Mouse (Mus musculus) spleen, adult 2 months (tissue): ENCODE data around the gene Srgap3.

Experiments
- CTCF ChIP-seq: fragments of 200-500 bp; IDR thresholded peaks from 2 replicates; pipeline ENCODE4 v1.5.1; 2011; ENCODE audit warnings: mild to moderate bottlenecking, inconsistent platforms; ENCODE audit not compliant: insufficient read depth, insufficient read length, insufficient replicate concordance; ENCODE audit errors: extremely low read depth
- POLR2A ChIP-seq: fragments of 200-500 bp; IDR thresholded peaks from 2 replicates; pipeline ENCODE4 v1.6.1; 2011; ENCODE audit warnings: low read depth, low read length, inconsistent platforms

- TF ChIP-seq POLR2A (no peak), CTCF (no peak)
These were observed 67.9 kb downstream of the Srgap3 start for GRCm38 (mm10) chr6:112879154-112879553.
